27 mouse cellular contexts compared by ENCODE assay signal in genomic region chr1:163555185-163555584, GRCm38 (mm10).
"Had no signal": no experiment of that assay in that cellular context is flagged by ENCODE, and none has a peak within 500 bp of the region (broad histone marks: within the 10 kb centered on the region; RNA-seq: fewer than 3 reads in every experiment).

No protein-coding gene starts in this region.

- H3K9ac ChIP-seq: heart, embryonic 12.5 days; hindbrain, embryonic 12.5 days; hindbrain, embryonic 14.5 days; intestine, embryonic 15.5 days; kidney, embryonic 15.5 days; limb, embryonic 13.5 days; limb, embryonic 15.5 days; liver, embryonic 12.5 days had no signal

- H3K4me1 ChIP-seq: heart, embryonic 10.5 days; heart, embryonic 12.5 days; hindbrain, embryonic 10.5 days; hindbrain, embryonic 12.5 days; intestine, embryonic 15.5 days; kidney, embryonic 15.5 days; limb, embryonic 15.5 days; liver, embryonic 12.5 days had no signal

- DNase-seq: gastrocnemius, adult 2 months; gastrocnemius, postnatal 10 days; gastrocnemius, postnatal 25 days; heart, adult 18-20 months; heart, postnatal 10 days; heart, postnatal 4 days; kidney, adult 2 months; kidney, adult 9 months; kidney, postnatal 14 days; kidney, postnatal 36 days; layer of hippocampus, adult 9-11 months; layer of hippocampus, postnatal 36 days; left cerebral cortex, postnatal 4 days had no signal

- H3K4me2 ChIP-seq: heart, embryonic 12.5 days; hindbrain, embryonic 12.5 days; hindbrain, embryonic 14.5 days; intestine, embryonic 15.5 days; kidney, embryonic 15.5 days; limb, embryonic 13.5 days; limb, embryonic 15.5 days; liver, embryonic 12.5 days had no signal

- H3K36me3 ChIP-seq: heart, embryonic 10.5 days; heart, embryonic 12.5 days; hindbrain, embryonic 10.5 days; hindbrain, embryonic 12.5 days; intestine, embryonic 15.5 days; kidney, embryonic 15.5 days; limb, embryonic 13.5 days; limb, embryonic 15.5 days; liver, embryonic 12.5 days had no signal

- H3K27ac ChIP-seq: gastrocnemius, adult 2 months; heart, embryonic 10.5 days; hindbrain, embryonic 10.5 days; hindbrain, embryonic 12.5 days; hindbrain, embryonic 14.5 days; intestine, embryonic 15.5 days; kidney, embryonic 15.5 days; kidney, postnatal 0 days; limb, embryonic 13.5 days; limb, embryonic 15.5 days; liver, embryonic 12.5 days had no signal

- ATAC-seq: hindbrain, embryonic 16.5 days; inflammation-experienced regulatory T-cells, adult 6 months; intestine, embryonic 15.5 days; intestine, postnatal 0 days; liver, embryonic 12.5 days had no signal

- H3K27me3 ChIP-seq: hindbrain, embryonic 12.5 days; intestine, embryonic 15.5 days; kidney, embryonic 15.5 days; limb, embryonic 13.5 days; limb, embryonic 15.5 days; liver, embryonic 12.5 days had no signal

- H3K9me3 ChIP-seq: heart, embryonic 10.5 days; heart, embryonic 12.5 days; hindbrain, embryonic 10.5 days; hindbrain, embryonic 12.5 days; intestine, embryonic 15.5 days; kidney, embryonic 15.5 days; limb, embryonic 13.5 days; limb, embryonic 15.5 days had no signal

- H3K4me3 ChIP-seq: gastrocnemius, adult 2 months; heart, embryonic 10.5 days; heart, embryonic 12.5 days; hindbrain, embryonic 10.5 days; hindbrain, embryonic 12.5 days; intestine, embryonic 15.5 days; kidney, embryonic 15.5 days; limb, embryonic 13.5 days; limb, embryonic 15.5 days; liver, embryonic 12.5 days had no signal
